ENCODE assay signal across 12 mouse cellular contexts in genomic region chr13:54174703-54175102, GRCm38 (mm10). TPM values are rescaled to one million over a fixed set of nuclear protein-coding genes. Genes with fewer than 3 reads are reported as not detected.
DNase-seq lines count a peak whose midpoint lies in the region; ATAC-seq and TF ChIP-seq lines count a peak whose summit lies in the region.
"Had no signal": no experiment of that assay in that cellular context is flagged by ENCODE, and none has a peak within 500 bp of the region (broad histone marks: within the 10 kb centered on the region; RNA-seq: fewer than 3 reads in every experiment).

No protein-coding gene starts in this region.

- peak; percentile 2; the same call in 1 of the 2 replicates for TF ChIP-seq CTCF in cerebellum, adult 2 months (IDR thresholded peaks at IDR 0.05; ENCODE audit: borderline replicate concordance, insufficient read depth, low read depth, low read length)
- TF ChIP-seq CTCF in lung, postnatal 0 days (IDR thresholded peaks at IDR 0.05): peak; percentile 30
- TF ChIP-seq CTCF in small intestine, adult 2 months (IDR thresholded peaks at IDR 0.05; ENCODE audit: extremely low read depth, insufficient read length, insufficient replicate concordance, low read depth, low read length): 0 out of 2 replicates have a peak, but pooled peaks have one; percentile 12

- no peak overlapping the region for H3K27ac ChIP-seq in cerebellum, adult 2 months (ENCODE audit: insufficient read depth, low read length)
- no peak overlapping the region for H3K27ac ChIP-seq in lung, postnatal 0 days (ENCODE audit: low read length)
- no peak overlapping the region for H3K27ac ChIP-seq in small intestine, adult 2 months (ENCODE audit: insufficient read depth, low read depth, low read length)
- H3K27ac ChIP-seq in forebrain, embryonic 13.5 days: no peak overlapping the region

- no peaks in the 10 kb centered on the region for H3K9me3 ChIP-seq in lung, postnatal 0 days (ENCODE audit: low read length)
- no peaks in the 10 kb centered on the region for H3K9me3 ChIP-seq in forebrain, embryonic 13.5 days (replicated peaks)

- ATAC-seq in cerebellum, adult (ENCODE audit: insufficient number of reproducible peaks, low FRiP score, low TSS enrichment): no peak
- ATAC-seq in lung, postnatal 0 days: no peak
- no peak for ATAC-seq in forebrain, embryonic 13.5 days

- H3K4me3 ChIP-seq in cerebellum, adult 2 months (replicated peaks; ENCODE audit: insufficient read depth, low read depth, low read length): no peak overlapping the region
- H3K4me3 ChIP-seq in lung, postnatal 0 days (ENCODE audit: low read depth, low read length): no peak overlapping the region
- no peak overlapping the region for H3K4me3 ChIP-seq in small intestine, adult 2 months (ENCODE audit: low read depth, low read length)
- H3K4me3 ChIP-seq in forebrain, embryonic 13.5 days: no peak overlapping the region
- H3K4me3 ChIP-seq: erythroblast, embryonic 14.5 days; heart, embryonic 12.5 days had no signal

- H3K27me3 ChIP-seq in cerebellum, adult 2 months (ENCODE audit: control insufficient read depth, insufficient read depth, low read length): no peaks in the 10 kb centered on the region
- no peaks in the 10 kb centered on the region for H3K27me3 ChIP-seq in lung, postnatal 0 days (replicated peaks; ENCODE audit: insufficient read depth, low read length)
- H3K27me3 ChIP-seq in small intestine, adult 2 months (ENCODE audit: control insufficient read depth, insufficient read depth, low read length): 0 out of 2 replicates have a peak, but pooled peaks cover 2% of the 10 kb centered on the region
- no peaks in the 10 kb centered on the region for H3K27me3 ChIP-seq in forebrain, embryonic 13.5 days

- TF ChIP-seq POLR2A in cerebellum, adult 2 months (IDR thresholded peaks at IDR 0.05; ENCODE audit: borderline replicate concordance, insufficient read depth, low read length): no peak
- TF ChIP-seq POLR2A in small intestine, adult 2 months (IDR thresholded peaks at IDR 0.05; ENCODE audit: low read depth, low read length): no peak

- DNase-seq in cerebellum, adult 2 months: no peak
- no peak for DNase-seq in lung, postnatal 0 days (ENCODE audit: low spot score)
- DNase-seq in lung, postnatal 10 days: no peak
- peak; percentile 84 for DNase-seq in ZHBTc4 (ENCODE audit: low read depth, low spot score)
- no peak for DNase-seq in adrenal gland, postnatal 14 days
- DNase-seq: kidney, postnatal 4 days had no signal

- no peak overlapping the region for H3K4me2 ChIP-seq in lung, postnatal 0 days (replicated peaks; ENCODE audit: low read depth, low read length)
- H3K4me2 ChIP-seq in forebrain, embryonic 13.5 days: no peak overlapping the region
- H3K4me2 ChIP-seq: heart, embryonic 12.5 days had no signal

- no peak for TF ChIP-seq EP300 in lung, postnatal 0 days (IDR thresholded peaks at IDR 0.05)

- no peaks in the 10 kb centered on the region for H3K36me3 ChIP-seq in lung, postnatal 0 days (ENCODE audit: insufficient read depth, low read length)
- H3K36me3 ChIP-seq in small intestine, adult 2 months (ENCODE audit: control insufficient read depth, insufficient read depth, low read length): no peaks in the 10 kb centered on the region
- no peaks in the 10 kb centered on the region for H3K36me3 ChIP-seq in forebrain, embryonic 13.5 days (ENCODE audit: poor library complexity, severe bottlenecking)
- H3K36me3 ChIP-seq: heart, embryonic 12.5 days had no signal

- WGBS in cerebellum, adult 2 months: 91% methylated on average over 4 of the region's 4 CpGs
- 85% methylated on average over 4 of the region's 4 CpGs for WGBS in lung, postnatal 0 days
- 87% methylated on average over 4 of the region's 4 CpGs for WGBS in small intestine, adult 2 months
- 91% methylated on average over 4 of the region's 4 CpGs for WGBS in forebrain, embryonic 13.5 days

- peaks cover 9% of the 10 kb centered on the region for H3K4me1 ChIP-seq in cerebellum, adult 2 months (ENCODE audit: control insufficient read depth, insufficient read depth, low read length)
- no peaks in the 10 kb centered on the region for H3K4me1 ChIP-seq in lung, postnatal 0 days (ENCODE audit: insufficient read depth, low read depth, low read length)
- H3K4me1 ChIP-seq in small intestine, adult 2 months (ENCODE audit: control insufficient read depth, insufficient read depth, insufficient read length, low read length): no peaks in the 10 kb centered on the region
- no peaks in the 10 kb centered on the region for H3K4me1 ChIP-seq in forebrain, embryonic 13.5 days

- no peak overlapping the region for H3K9ac ChIP-seq in lung, postnatal 0 days (replicated peaks; ENCODE audit: low read depth)
- no peak overlapping the region for H3K9ac ChIP-seq in forebrain, embryonic 13.5 days
- H3K9ac ChIP-seq: heart, embryonic 12.5 days had no signal

RNA-seq across cellular contexts. Expression of gene Hrh2, which starts 17.2 kb away (rescaled TPM):
- 5.3 and 6.5 TPM in 2 replicates for polyA plus RNA-seq in cerebellum, adult 2 months (2012; rRNA removed)
- polyA plus RNA-seq in lung, postnatal 0 days (2015; fragmentation: Nextera tagmentation; extraction: Ambion mirVana): 0.12 TPM in 2 replicates
- 0.62 and 0.70 TPM in 2 replicates for polyA plus RNA-seq in small intestine, adult 2 months (2012; rRNA removed)
- total RNA-seq in adrenal gland, postnatal 14 days (2021): 0.63 and 1.5 TPM in 2 replicates
- 0.08 and 0.19 TPM in 2 replicates for polyA plus RNA-seq in forebrain, embryonic 13.5 days (2015; fragmentation: Nextera tagmentation; extraction: Ambion mirVana)
- polyA plus RNA-seq: C2C12; erythroblast, embryonic 14.5 days; heart, embryonic 12.5 days had no signal
